Mouse (Mus musculus) stomach, postnatal 0 days (tissue): ENCODE data around the gene Cog1.

Experiments
- CTCF ChIP-seq: IDR thresholded peaks from 2 replicates; pipeline ENCODE4 v1.5.1; 2016; ENCODE audit warnings: antibody characterized with exemption, low read depth, mild to moderate bottlenecking, moderate library complexity
- EP300 ChIP-seq: optimal IDR thresholded peaks from 2 replicates; pipeline ENCODE3; 2016; ENCODE audit warnings: antibody characterized with exemption

DNA sequence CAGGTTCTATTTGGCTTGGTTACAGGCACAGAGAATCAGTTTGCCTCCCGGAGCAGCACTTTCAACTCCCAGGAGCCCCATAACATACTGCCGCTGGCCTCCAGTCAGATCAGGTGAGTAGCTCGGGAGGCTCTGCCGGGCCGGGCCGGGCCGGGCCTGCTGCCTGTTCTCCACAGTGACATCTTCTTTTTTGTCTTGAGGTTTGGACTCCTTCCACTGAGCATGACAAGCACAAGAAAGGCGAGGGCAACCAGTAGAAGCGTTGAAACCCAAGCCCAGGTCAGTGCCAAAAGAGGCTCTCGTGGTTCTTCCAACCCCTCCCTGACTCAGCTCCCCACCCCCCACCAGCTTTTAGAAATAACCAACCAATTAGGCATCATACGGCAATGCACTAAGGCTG is 12.0 kb downstream of the Cog1 start:
- no peak for TF ChIP-seq CTCF
- no peak for TF ChIP-seq EP300
